Mouse (Mus musculus): Measurements from ENCODE around the gene Slc35c2. TPM values are rescaled to one million over a fixed set of nuclear protein-coding genes. Genes with fewer than 3 reads are reported as not detected.
A peak's percentile ranks its signal among the peaks of the same experiment; 100 is the strongest.

Gene Slc35c2
- total RNA-seq, 2 experiments from 2014 or later: 19.4 to 20.0 TPM

DNA sequence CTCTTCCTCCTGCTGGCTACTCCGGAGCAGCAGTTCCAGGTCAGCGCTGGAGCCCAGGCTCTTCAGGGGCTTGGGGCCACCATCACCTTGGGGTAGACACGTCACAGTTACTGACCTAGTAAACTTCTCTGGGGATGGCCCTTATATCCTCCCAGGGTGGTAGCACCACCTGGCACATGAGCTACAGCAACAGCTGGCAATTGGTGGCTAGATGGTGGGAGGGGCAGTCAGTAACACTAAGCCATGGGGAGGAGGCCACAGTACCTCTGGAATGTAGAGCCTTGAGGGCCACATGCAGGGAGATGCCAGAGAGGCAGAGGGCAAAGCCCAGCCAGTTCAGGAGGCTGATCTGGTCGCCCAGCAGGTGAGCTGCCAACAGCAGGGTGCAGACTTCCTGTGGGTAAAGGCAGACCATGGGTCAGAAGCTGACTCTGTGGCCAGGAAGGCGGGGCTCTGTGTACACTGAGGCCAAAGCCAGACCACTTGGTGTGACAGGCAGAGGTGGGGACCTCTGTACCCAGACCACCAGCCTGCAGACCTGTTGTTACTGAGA, 10.4 kb downstream of the Slc35c2 start:
- DNase-seq (ENCODE audit: low spot score): no peak

DNA sequence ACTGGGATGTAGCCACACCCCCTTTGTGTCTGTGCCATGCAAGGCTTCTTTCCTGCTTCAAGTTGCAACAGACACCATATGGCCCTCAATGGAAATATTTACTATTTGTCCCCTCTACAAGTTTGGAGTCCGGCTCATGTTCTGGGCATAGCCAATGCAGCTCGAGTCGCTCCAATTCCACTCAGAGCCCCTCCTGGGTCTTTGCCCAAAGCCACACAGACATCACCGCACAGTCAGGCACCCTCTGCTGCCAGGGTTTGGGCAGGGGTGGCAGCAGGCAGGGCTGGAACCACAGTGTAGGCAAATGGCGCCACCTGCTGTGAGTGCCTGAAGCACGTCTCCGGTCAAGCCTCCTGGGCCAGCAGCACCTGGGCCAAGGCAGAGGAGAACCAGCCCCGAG, 11.8 kb downstream of the Slc35c2 start:
- DNase-seq (ENCODE audit: low spot score): peak; percentile 63

DNA sequence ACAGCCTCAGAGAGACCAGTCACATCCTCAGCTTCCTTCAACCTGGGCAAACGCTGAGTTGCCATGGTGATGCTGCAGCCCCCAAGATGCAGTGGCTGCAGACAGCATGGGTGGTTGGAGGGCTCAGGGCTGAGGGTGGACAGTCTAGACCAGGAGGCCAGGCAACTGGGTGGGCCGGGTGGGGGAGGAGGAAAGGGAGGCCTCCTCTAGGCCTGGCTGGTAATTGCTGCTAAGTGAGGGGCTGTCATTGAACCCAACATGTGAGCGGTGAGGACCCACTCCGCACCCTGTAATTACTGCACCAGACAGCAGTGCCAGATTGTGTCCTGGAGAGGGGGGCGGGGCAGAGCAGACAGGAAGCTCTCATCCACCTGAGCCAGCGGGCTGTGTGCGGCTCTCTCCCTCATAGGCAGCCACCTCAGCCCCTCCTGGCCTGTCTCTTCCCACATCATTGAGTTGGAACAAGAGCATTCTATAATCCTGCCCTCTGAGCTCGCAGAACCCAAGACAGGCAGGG, 12.5 kb downstream of the Slc35c2 start:
- no peak for DNase-seq (ENCODE audit: low spot score)

DNA sequence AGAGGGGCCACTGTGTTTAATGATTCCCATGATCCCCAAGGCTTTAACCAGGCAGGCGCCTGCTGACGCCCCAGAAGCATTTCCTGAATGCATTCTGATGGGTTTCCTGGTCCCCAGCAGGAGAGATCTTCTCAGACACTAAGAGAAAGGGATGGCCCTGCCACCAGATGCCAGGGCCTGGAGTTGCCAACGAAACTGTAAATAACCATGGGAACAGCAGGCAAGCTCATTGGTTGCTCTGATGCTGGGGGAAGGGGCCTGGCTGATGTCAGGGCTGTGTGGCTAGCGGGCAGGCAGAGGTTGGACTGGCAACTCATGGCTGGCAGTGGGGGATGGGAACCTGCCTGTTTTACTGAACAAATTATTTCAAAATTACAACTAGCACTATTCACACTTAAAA, 14.1 kb downstream of the Slc35c2 start:
- no peak for DNase-seq (ENCODE audit: low spot score)

DNA sequence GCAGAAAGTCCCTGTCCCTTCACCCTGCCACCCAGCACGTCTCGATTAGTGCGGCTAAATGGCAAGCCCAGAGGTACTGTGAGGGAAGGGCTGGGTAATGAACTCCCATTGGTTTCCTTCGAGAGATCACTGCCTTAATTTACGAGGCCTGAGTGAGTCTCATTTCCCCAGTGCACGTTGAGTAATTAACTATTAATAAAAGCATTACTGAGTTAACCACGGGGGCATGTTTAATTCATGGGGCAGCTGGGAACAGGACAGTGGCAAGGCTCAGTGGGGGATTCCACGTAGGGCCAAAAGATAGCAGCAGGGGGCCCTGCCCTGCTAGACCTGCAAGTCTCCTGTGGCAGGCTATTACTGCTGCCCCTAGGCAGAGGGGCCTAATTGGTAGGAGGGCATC, 16.3 kb downstream of the Slc35c2 start:
- DNase-seq (ENCODE audit: low spot score): no peak

DNA sequence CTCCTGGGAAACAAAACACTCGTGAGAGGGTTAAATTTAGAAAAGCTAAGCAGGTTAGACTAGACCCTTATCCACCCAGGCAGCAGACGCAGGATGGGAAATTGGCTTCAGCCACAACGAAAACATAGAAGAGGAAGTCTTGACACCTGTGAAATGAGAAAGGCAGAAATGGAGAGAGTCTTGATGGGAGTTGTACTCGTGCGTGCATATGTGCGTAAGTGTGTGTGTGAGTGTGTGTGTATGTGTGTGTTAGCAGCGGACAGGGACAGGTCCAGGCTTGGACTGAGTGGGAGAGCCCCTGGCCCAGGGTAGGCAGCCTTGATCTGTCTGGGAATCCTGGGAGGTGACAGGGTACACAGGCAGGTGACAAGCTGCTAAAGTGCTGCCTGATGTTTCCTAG, 16.8 kb downstream of the Slc35c2 start:
- no peak for DNase-seq (ENCODE audit: low spot score)

DNA sequence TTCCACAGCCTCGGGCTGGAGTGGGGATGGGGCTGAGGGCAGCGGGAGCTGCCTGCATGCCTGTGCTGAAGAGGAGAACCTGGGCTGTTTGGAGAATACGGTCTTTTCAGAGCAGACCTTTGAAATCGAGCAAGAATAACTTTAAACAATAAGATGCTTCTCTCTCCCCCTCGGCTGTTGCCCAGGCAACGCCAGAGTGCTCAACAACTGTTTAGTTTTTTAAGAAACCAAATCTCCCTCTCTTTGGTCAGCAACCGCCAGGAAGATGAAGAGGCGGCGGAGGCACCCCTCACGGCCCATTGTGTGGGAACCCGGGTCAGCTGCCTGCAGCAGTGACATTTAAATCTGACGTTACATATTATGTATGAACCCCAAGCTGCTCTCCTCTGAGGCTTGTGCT, 20.9 kb downstream of the Slc35c2 start:
- no peak for DNase-seq (ENCODE audit: low spot score)

DNA sequence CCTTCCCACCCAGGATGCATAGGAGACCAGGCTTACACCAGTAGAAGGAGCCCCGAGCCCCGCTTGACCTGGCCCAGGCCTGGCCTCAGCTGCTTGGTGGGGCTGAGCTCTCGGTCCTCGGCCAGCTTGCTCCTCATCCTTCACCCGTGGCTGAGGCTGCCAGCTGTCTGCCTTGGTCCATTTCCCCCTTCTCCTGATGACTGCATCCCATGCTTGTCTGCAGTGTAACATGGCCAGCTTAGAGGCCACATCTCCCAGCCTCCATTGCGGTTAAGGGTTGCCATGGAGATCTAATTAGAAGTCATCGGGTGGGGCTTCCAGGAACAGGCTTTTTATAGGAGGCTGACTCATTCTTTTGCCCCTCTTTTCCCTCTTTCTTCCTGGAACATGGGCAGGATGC, 23.8 kb downstream of the Slc35c2 start:
- DNase-seq (ENCODE audit: low spot score): no peak

DNA sequence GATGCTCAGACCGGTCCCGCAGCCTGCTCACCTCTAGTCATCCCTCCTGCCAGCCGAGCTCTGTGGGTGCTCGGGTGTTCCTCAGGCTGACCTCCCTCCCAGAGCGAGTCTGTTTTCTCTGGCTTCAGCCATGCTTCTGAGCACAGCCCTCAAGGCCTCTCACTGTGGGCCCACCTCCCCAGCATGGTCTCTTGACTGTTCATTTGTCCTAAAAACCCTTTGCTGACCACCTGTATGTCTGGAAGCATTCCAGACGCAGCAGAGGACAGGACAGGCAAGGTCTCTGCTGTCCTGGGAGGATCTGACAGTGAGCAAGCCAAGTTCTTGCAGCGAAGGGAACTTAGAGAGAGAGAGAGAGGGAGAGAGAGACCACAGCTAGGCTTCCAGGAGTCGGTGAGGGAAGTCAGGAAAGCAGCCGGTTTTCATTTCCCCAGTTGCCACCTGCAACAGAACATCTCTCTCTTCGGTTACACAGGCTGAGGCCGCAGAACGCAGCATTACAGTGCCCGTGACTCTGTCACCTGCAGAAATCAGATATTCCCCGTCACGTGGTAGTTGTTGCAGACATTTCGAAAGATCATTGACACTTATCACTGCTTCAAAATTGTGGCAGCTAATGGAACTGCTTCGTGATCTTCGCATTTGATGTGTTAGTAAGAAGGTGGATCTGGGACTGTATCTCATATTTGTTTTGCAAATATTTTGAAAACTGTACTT, 25.2 kb downstream of the Slc35c2 start:
- no peak for DNase-seq (ENCODE audit: low spot score)

DNA sequence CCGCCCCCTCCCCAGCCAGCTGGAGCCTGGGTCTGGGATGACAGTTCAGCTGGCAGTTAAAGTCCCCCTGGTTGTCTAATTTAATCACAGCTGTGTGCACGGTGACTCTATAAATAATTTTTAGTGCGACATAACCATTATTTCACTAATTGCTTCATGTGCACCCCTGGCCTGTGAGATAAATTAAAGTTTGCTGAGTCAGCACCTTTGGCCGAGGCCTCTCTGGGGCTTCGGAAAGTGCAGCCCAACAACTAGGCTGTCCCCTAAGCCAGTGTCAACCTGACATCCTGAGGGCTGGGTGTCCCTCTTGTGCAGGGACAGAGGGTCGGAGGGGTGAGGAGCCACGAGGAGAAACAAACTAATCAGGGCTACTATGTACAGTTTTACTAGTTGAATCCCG, 27.8 kb downstream of the Slc35c2 start:
- DNase-seq (ENCODE audit: low spot score): no peak

DNA sequence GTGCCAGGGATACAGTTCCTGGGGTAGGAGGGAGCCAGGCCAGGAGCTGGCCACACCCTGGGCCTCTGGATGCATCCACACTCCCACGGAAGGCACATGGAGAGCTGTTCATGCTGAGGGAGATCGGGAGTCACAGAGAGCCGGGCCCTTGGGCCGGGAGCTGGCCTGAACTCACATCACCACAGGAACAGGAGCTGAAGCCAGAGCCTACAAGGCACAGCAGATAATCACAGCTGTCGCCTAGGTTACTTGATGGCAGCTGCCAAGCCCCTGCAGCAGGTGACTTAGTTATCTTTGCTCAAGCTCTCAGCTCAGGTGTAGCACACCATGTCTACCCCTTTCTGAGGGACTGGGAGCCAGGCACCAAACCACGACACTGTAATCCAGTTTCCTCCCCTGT, 29.3 kb downstream of the Slc35c2 start:
- DNase-seq (ENCODE audit: low spot score): no peak

DNA sequence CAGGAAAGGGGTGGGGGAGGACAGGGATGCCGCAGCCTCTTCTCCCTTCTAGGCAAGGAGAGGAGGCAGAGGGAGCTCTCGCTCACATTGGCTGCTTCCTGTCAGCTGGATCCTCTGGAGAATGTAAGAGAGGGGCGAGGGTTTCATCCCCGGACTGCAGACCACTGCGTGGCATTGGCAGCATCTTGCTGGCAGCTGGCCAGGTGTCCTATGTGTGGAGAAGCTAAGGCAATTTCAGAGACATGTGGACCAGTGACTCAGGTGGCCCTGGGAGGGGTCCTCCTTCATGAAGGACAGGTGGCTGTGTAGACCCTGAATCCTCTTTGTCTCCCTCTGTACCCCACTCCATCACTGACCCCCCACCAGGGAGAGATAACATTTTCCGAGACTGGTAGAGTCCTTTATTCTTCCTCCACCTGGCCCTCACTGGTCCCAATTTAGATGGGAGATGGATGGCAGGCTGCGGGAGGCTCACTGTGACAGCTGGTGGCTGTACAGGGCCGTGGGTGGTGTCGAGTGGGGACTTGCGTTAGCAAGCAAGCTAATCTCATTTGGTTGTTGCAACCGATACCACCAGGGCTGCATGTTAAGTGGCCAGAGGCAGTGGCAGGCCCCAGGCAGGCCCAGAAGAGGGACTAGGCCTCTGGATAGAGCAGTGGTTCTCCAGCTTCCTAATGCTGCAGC, 30.4 kb downstream of the Slc35c2 start:
- DNase-seq (ENCODE audit: low spot score): no peak

DNA sequence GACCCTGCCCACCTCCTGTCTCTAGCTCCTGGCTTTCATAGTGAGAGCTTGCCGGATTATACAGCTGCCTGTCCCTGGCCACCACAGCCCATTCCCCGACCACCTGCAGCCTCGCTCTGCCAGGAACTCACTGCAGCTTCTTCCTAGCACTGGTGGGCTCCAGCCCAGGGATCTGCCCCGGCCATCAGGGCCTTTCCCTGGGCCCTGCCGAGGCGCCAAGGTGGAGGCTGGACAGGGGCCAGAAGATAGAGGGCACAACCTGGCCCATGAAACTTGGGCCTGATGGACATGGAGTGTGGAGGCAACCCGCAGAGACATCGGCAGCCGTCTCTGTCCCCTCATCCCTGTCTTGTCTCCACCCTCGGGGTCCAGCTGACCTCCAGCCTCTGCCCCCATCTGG, 31.5 kb downstream of the Slc35c2 start:
- DNase-seq (ENCODE audit: low spot score): no peak

DNA sequence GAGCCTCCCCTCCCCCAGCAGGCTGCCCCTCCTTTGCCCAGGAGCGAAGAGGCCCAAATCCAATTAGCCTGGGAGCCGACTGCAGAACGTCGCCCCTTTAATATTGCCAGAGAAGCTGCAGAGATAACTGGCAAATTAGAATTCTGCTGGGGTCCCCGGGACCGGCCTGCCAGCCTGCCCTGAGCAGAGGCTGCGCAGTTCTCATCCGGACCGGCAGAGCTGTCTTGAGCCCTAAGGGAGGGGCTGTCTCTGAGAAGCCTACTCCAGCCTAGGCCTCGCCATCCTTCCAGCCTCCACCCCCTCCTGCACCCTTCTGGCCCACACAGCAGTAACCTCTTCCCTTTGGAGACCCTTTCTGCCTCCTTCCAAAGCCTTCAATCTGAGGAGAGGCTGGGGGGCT, 33.8 kb downstream of the Slc35c2 start:
- DNase-seq (ENCODE audit: low spot score): no peak

DNA sequence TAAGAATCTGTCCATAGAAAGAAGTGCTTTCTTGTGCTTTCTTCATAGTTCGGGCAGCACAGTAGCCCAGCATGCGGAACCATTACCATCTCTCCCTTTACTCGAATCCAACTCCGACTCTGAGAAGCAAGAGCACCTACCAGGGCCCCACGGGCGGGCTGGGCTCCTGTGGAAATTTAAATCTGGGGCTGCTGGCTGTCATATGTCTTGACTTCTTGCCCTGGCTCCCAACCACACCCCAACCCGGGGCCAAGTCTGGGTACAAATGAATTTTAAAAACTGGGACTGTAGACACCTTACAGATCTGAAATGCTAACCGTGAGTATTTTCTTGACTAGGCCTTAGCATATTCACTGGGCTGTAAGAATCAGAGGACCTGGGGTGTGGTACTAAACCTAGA, 34.4 kb downstream of the Slc35c2 start:
- no peak for DNase-seq (ENCODE audit: low spot score)

DNA sequence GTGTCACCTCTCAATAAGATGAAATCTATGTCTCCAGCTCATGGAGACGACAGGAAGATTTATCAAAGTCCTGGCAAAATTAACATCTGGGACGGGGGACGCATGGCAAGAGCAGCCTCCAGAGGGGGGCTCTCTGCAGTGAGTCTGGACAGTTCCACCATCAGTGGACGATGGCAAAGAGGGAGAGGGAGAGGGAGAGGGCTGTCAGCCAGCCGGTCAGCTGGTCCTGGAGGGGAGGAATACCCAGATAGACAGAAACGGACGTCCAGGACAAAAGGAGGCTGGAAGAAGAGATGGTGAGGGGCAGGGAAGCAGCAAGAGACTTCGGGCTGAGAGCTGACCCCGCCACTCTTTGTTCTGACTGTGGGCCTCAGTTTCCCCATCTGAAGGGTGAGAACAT, 34.9 kb downstream of the Slc35c2 start:
- DNase-seq (ENCODE audit: low spot score): no peak

DNA sequence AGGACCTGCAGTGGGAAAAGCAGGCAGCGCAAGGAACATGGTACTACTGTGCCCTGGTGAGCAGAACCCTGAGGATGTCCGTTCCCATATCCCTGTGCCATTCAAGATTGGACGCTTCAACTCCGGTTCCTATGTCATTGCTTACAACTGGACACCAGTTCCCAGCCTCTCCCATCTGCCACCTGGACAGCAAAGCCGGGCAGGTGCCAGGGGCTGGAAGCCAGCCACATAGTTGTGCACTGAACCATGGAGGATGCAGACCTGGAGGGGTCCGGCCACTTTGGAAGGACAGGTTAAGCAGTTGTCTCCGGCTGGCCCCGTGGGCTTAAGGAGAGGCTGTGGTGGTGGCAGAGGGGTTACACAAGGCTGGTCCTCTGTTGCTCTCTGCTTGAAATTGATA, 35.3 kb downstream of the Slc35c2 start:
- no peak for DNase-seq (ENCODE audit: low spot score)

DNA sequence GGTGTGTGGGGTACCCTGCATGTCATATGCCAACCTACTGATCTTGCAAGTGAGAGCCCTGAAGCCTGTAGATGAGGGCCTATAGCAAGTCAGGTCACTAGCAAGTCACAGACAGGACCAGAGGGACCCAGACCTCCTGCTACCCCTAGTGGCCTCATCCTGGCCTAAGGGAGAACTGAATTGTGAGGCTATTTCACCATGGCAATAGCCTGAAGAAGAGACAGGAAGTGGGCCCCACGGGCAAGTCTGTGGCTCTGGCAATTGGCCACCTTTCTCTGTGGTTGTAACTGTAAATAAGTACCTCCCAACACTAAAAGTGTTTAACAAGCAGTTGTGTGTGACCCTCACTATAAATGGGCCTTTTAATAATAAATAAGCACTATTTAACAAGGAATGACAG, 36.8 kb downstream of the Slc35c2 start:
- no peak for DNase-seq (ENCODE audit: low spot score)

DNA sequence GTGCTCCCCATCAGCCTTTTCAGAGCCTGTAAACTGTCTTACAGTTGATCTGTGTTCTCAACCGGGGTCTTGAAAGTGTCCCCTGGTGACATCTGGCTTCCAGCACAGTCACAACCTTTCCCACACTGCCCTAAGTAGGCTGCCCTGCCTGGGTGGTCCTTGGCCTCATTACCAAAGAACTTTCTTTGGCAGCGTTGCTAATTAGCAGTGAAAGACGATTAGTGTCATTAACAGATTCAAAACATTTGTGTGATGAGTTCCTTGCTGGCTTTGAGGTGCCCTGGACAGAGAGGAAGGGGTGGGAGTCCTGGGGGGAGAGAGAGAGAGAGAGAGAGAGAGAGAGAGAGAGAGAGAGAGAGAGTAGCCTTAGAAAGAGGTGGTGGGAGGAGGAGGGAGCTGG, 38.7 kb downstream of the Slc35c2 start:
- DNase-seq (ENCODE audit: low spot score): no peak

DNA sequence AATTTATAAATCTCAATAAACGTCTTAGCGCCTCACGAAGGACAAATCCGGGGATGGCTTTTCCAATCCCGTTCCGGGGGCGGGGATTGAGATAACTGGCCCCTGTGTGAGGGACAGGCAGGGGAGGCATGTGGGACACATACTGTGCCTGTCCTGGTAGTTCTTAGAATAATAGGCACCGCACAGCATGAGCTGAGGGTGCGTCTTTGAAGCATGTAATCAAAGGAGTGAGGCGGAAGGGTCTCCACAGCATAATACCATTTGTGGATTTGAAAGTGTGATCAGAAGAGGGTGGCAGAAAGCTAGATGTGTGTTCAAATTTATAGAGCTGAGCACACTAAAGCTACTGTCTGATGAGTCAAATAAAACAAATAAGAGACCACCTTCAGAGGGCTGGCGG, 41.3 kb downstream of the Slc35c2 start:
- no peak for DNase-seq (ENCODE audit: low spot score)

DNA sequence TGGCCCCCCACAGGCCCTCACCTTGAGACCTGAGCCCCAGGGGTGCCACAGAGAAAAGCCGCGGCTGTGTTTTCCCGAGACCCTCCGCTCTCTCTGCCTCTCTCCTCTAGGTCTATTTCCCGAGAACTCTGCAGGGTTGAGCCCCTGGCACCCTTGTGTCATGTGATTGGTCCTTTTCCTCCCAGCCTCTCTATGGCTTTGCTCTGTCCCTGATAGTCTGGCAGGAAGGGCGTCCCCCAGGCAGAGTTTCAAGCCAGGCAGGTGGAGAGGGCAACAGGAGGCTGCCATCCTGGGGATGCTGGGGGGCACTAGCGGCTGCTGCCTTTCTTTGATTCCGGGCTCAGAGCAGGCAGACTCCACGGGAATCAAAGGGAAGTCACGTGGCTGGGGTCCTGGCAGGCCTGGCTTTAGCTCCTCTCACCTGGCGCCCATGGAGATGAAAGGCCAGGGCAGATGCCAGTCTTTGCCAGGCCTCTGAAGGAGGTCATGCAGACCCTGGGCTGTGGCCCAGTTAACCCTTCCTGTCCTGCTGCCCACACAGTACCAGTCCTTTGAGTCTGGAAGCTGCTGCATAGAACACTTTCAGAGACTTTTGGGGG, 44.4 kb downstream of the Slc35c2 start:
- no peak for DNase-seq (ENCODE audit: low spot score)

DNA sequence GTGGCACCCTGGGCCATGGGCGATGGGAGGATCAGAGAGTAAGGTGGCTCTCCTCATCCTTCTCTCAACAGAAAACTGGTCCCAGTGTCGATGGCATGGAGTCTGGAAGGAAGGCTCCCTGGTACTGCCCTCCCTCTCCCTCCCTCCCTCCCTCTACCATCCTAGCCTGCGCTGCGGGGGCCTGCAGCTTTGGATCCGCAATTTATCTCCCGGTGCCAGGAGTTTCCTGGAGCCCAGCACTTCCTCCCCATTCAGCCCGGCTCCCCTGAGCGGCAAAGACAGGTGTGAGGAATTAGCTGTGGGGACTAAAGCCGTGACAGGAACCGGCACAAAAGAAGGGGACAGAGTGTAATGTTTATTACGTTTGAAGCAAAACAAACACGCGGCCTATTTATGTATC, 45.1 kb downstream of the Slc35c2 start:
- DNase-seq (ENCODE audit: low spot score): no peak

DNA sequence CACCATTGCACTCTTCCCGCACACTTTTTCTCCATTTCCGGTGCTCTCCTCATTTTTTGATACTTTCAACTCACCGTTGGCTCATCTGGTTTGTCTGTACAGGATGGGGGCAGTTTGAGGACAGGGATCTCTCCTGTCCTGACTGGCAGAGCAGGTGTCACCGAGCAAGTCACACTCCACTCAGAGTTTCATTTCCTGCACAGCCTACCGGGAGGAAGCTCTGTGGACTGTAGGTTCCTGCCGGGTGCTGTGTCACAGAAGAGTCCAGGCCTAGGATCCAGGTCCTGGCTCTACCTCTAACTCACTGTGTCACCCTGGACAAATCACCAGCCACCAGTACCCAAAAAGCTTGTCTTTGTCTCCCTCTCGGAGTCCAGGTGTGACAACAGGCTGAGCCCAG, 45.9 kb downstream of the Slc35c2 start:
- DNase-seq (ENCODE audit: low spot score): no peak

Data from gastrocnemius, adult 18-20 months (tissue).